Mouse (Mus musculus) layer of hippocampus, postnatal 10 days (tissue): ENCODE measurements at regions not wholly inside any gene's neighbourhood (a gene's known extent, or its start where the extent isn't known, plus 50 kb on each side); places are given as distances from the start of the nearest gene placed in this dataset.
"Not testable (repeated sequence)": the region's sequence is repeated elsewhere in the genome, so short reads cannot be mapped to it uniquely, and the experiment has no call there.

Experiments used
- DNase-seq, 2 experiments: peaks; one replicate each; pipeline ENCODE4 v3.0.0; 2021; ENCODE audit warnings: low spot score in 2 of 2

- DNase-seq: no peak
These were observed 50.2 kb upstream of the Agps start for GRCm38 (mm10) chr2:75781781-75782211.

GRCm38 (mm10) chr2:75781078-75781477, 50.9 kb upstream of the Agps start:
- DNase-seq: peak; percentile 21 to 39

GRCm38 (mm10) chr2:75778628-75779027, 53.3 kb upstream of the Agps start:
- not testable (repeated sequence) for DNase-seq

GRCm38 (mm10) chr2:75777040-75777451, 54.9 kb upstream of the Agps start:
- no peak for DNase-seq

GRCm38 (mm10) chr2:75776533-75776932, 55.4 kb upstream of the Agps start:
- DNase-seq: no peak

GRCm38 (mm10) chr2:75775217-75775616, 56.8 kb upstream of the Agps start:
- no peak for DNase-seq

GRCm38 (mm10) chr2:75773431-75773830, 58.5 kb upstream of the Agps start:
- no peak for DNase-seq

- no peak for DNase-seq
These were observed 59.6 kb upstream of the Agps start for GRCm38 (mm10) chr2:75772251-75772956.

- no peak for DNase-seq
These were observed 61.3 kb upstream of the Agps start for GRCm38 (mm10) chr2:75770633-75771032.

- DNase-seq: no peak
These were observed 63.2 kb upstream of the Agps start for GRCm38 (mm10) chr2:75768559-75769304.

- DNase-seq: no peak
These were observed 63.6 kb upstream of the Nfe2l2 start for GRCm38 (mm10) chr2:75767871-75768558.

- no peak for DNase-seq
These were observed 61.0 kb upstream of the Nfe2l2 start for GRCm38 (mm10) chr2:75765403-75765802.

GRCm38 (mm10) chr2:75763252-75763651, 58.8 kb upstream of the Nfe2l2 start:
- no peak for DNase-seq

GRCm38 (mm10) chr2:75762030-75762429, 57.6 kb upstream of the Nfe2l2 start:
- no peak for DNase-seq

GRCm38 (mm10) chr2:75761626-75762025, 57.2 kb upstream of the Nfe2l2 start:
- DNase-seq: no peak

GRCm38 (mm10) chr2:75759196-75759885, 54.9 kb upstream of the Nfe2l2 start:
- DNase-seq: no peak

- no peak for DNase-seq
These were observed 53.8 kb upstream of the Nfe2l2 start for GRCm38 (mm10) chr2:75758277-75758676.

- no peak for DNase-seq
These were observed 52.5 kb upstream of the Nfe2l2 start for GRCm38 (mm10) chr2:75756704-75757638.

GRCm38 (mm10) chr2:75754606-75755005, 50.2 kb upstream of the Nfe2l2 start:
- DNase-seq: no peak
